Mouse (Mus musculus): Measurements from ENCODE around the gene Gins1. TPM values are rescaled to one million over a fixed set of nuclear protein-coding genes. Genes with fewer than 3 reads are reported as not detected.

Gins1 gene
- total RNA-seq (2021) = 1 to 10 TPM; 1.9 to 3.3 TPM

GRCm38 (mm10) chr2:150904936-150905450, at the start of gene Gins1:
Gene Gins1, plus strand, starts transcription at chr2:150905400.
- intact Hi-C loops (cut with DNase I) = loop anchor here (5.0 kb wide), 4 partner anchors 43 to 97 kb away; no protein-coding TSS in a partner anchor

GRCm38 (mm10) chr2:150858724-150859487, 46.3 kb upstream of the Gins1 start:
- DNase-seq (ENCODE audit: extremely low spot score in 1 of 2, low spot score in 2 of 2) = no peak
- intact Hi-C loops (cut with DNase I) = no loop called here

More at GRCm38 (mm10) chr2:150904936-150905450, at the start of gene Gins1:
- DNase-seq (ENCODE audit: extremely low spot score in 1 of 2, low spot score in 2 of 2) = no peak

GRCm38 (mm10) chr2:150859709-150860470, 45.3 kb upstream of the Gins1 start:
- no peak for DNase-seq (ENCODE audit: extremely low spot score in 1 of 2, low spot score in 2 of 2)
- intact Hi-C loops (cut with DNase I) = loop anchor here (5.0 kb wide), 1 partner anchor 42 kb away; the partner anchor contains the start of gene Abhd12

GRCm38 (mm10) chr2:150861128-150861527, 44.1 kb upstream of the Gins1 start:
- no peak for DNase-seq (ENCODE audit: extremely low spot score in 1 of 2, low spot score in 2 of 2)
- intact Hi-C loops (cut with DNase I) = loop anchor here (5.0 kb wide), 1 partner anchor 41 kb away; the partner anchor contains the start of gene Abhd12

GRCm38 (mm10) chr2:150867021-150867420, 38.2 kb upstream of the Gins1 start:
- intact Hi-C loops (cut with DNase I) = no loop called here

DNA sequence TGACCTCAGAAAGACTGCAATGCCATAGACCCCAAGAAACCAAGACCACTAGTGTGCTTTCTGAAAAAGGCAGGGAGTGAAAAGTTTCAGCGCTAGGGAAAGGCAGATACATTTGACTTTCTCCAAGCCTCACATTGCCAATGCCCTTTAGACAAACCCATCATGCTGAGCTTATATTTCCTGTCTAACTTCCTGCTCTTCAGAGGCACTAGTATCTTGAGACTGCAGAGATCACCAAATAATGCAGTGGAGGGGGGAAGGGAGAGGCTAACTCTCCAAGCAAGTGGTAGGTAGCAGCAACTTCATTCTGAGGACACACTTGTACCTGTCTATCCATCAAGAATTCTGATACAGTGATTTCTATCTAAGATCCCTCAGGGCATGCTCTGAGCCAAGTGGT, 35.8 kb upstream of the Gins1 start:
- DNase-seq (ENCODE audit: extremely low spot score in 1 of 2, low spot score in 2 of 2) = no peak
- intact Hi-C loops (cut with DNase I) = no loop called here

More at GRCm38 (mm10) chr2:150867021-150867420, 38.2 kb upstream of the Gins1 start:
- DNase-seq (ENCODE audit: extremely low spot score in 1 of 2, low spot score in 2 of 2) = no peak

DNA sequence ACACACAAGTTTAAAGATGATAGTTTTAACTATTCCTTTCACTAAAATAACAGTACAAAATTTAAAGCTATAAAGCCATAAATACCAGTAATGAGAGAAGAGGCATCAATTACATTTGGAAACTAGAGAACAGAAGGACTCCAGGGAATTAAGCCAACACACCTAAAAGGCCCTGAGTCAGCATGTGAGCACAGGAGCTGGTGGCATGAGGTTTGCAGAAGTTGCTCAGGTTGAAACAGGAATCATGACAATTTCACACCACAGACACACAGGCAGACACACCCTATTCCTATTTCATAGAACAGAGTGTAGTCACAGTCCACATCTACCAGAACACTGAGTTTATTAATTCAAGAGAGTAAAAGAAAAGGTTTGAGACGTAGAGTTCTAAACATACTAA, 30.7 kb upstream of the Gins1 start:
- intact Hi-C loops (cut with DNase I) = no loop called here

DNA sequence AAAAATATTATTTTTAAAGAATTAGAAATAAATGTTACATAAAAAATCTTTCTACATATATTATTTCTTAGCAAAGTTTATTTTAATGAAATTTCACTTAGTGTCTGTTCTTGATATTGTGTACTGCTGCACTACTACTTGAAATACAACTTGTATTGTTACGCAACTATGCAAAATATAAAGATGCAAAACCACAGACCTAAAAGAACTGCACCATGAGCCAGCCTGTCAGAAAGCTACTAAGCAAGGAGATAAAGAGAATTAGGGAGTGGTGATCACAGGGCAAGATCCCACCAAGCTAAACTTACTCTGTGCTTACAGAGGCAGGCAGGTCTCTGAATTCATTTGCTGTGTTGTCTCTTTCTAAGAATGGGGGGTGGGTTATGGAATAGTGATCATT, 30.0 kb upstream of the Gins1 start:
- no peak for DNase-seq (ENCODE audit: extremely low spot score in 1 of 2, low spot score in 2 of 2)
- intact Hi-C loops (cut with DNase I) = no loop called here

More for the DNA sequence above, 30.7 kb upstream of the Gins1 start:
- DNase-seq (ENCODE audit: extremely low spot score in 1 of 2, low spot score in 2 of 2) = no peak

GRCm38 (mm10) chr2:150877561-150877960, 27.6 kb upstream of the Gins1 start:
- intact Hi-C loops (cut with DNase I) = no loop called here
- DNase-seq (ENCODE audit: extremely low spot score in 1 of 2, low spot score in 2 of 2) = no peak

DNA sequence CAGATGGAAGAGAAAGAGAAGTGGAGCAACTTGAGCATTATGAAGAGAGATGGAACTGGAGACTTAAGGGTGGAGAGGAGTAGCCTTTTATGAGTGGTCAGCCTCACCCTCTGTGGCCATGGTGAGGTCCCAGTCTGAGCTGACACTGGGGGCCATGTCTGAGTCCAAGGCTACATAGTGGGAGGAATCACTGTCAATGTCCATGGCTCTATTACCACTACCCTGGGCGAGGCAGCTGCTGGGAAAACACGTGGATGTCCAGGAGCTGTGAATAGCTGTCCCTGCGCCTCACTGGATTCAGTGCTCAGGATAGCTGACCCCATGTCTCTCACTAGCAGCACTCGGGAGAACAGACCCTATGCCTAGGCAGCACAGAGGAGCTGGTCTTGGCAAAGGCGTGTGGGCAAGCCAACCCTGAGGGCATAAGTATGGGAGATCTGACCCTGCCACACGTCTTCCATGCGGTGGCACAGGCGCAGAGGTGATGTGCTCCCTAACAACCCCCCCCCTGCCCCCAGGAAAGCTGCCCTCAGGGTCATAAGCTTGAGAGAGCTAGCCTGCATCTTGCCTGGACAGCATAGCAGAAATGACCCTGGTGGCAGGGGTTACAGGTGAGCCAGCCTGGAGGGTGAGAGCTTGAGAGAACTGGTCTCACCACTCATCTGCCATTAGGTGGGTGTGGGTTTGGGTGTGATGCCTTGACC, 21.0 kb upstream of the Gins1 start:
- intact Hi-C loops (cut with DNase I) = no loop called here
- DNase-seq (ENCODE audit: extremely low spot score in 1 of 2, low spot score in 2 of 2) = no peak

- no peak for DNase-seq (ENCODE audit: extremely low spot score in 1 of 2, low spot score in 2 of 2)
- intact Hi-C loops (cut with DNase I) = no loop called here
Observed at GRCm38 (mm10) chr2:150884779-150885110, 20.5 kb upstream of the Gins1 start.

- no peak for DNase-seq (ENCODE audit: extremely low spot score in 1 of 2, low spot score in 2 of 2)
- intact Hi-C loops (cut with DNase I) = no loop called here
Observed at GRCm38 (mm10) chr2:150885814-150886213, 19.4 kb upstream of the Gins1 start.

- no peak for DNase-seq (ENCODE audit: extremely low spot score in 1 of 2, low spot score in 2 of 2)
- intact Hi-C loops (cut with DNase I) = no loop called here
Observed at GRCm38 (mm10) chr2:150886315-150886714, 18.9 kb upstream of the Gins1 start.

GRCm38 (mm10) chr2:150887370-150887769, 17.8 kb upstream of the Gins1 start:
- no peak for DNase-seq (ENCODE audit: extremely low spot score in 1 of 2, low spot score in 2 of 2)
- intact Hi-C loops (cut with DNase I) = no loop called here

DNA sequence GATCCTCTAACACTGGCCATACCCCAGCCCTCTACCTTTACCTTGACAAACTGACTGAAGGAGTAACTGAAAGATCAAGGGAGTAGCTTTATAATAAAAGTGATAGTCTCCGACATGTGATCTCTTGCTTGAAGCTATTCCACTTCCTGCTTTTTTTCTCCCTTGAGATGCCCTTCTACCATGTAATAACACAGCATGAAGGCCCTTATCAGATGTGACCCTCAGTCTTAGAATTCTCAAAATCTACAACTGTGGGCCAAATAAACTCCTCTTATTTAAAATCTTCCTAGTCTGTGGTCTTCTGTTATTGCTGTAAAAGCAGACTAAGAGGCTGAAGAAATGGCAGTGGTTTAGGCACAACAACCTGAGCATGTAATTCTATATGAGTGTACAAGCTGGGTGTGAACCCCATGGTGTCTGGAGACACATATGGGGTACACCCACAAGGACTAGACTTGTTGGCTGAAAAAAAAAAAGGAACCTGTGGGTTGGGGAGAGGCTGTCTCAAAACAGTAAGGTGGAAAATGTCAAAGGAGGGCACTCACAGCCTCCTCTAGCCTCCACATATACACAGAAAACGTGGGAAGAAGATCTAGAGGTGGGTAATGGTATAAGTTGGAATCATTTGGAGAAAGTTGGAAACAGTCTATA, 10.5 kb upstream of the Gins1 start:
- intact Hi-C loops (cut with DNase I) = no loop called here
- no peak for DNase-seq (ENCODE audit: extremely low spot score in 1 of 2, low spot score in 2 of 2)

DNA sequence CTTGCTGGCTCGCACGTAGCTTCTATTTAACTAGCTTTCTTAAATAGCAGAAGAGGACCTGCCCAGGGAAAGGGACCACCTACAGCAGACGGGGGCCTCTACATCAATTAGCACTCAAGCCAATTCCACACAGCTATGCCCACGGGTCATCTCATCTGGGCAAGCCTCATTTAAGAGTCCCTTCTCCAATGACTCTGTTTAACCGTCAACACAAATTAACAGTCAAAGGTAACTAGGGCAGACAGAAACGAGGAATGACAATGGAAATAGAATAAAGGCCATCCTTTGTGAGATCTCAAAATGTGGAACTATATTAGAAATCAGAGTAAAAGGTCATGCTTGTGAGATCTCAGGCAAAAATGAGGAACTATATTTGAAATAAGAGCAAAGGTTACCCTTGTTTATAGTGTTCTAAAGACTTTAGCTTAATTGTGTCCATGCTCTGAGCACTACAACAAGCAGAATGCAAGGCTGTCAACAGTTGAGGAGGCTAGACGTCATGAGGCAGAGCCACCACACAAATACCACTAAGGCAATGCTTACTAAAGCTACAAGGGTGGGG, 9.4 kb upstream of the Gins1 start:
- intact Hi-C loops (cut with DNase I) = no loop called here
- no peak for DNase-seq (ENCODE audit: extremely low spot score in 1 of 2, low spot score in 2 of 2)

- no peak for DNase-seq (ENCODE audit: extremely low spot score in 1 of 2, low spot score in 2 of 2)
- intact Hi-C loops (cut with DNase I) = loop anchor here (5.0 kb wide), 3 partner anchors 38 to 68 kb away; no protein-coding TSS in a partner anchor
Observed at GRCm38 (mm10) chr2:150900341-150900740, 4.9 kb upstream of the Gins1 start.

DNA sequence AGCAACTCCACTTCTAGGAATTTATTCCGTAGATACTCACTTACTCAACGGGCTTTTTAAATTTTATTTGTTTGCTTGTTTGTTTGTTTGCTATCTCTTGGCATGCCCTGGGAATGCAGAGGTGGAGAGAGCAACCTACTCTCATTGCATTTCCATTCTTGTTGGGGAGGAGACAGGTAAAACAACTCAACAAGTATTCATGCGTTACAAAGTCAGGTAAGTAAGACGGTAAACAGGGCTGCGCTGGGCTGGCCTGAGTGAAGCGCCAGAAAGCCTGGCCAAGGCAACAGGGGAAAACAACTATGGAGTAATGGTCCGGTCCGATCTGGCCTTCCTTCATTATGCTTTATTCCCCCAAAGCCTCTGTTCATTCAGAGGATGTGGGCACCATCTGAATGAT, 2.9 kb upstream of the Gins1 start:
- intact Hi-C loops (cut with DNase I) = loop anchor here (5.0 kb wide), 3 partner anchors 40 to 70 kb away; no protein-coding TSS in a partner anchor
- no peak for DNase-seq (ENCODE audit: extremely low spot score in 1 of 2, low spot score in 2 of 2)

All from left cerebral cortex, postnatal 10 days (tissue).